Mouse (Mus musculus): ENCODE results near the gene Rxrg.

- TF ChIP-seq ZNF384 (IDR thresholded peaks at IDR 0.05; ENCODE audit: low read depth, low read length) (no peak), CHD2 (IDR thresholded peaks at IDR 0.05; ENCODE audit: low read depth, low read length) (no peak), HCFC1 (IDR thresholded peaks at IDR 0.05; ENCODE audit: borderline replicate concordance, insufficient read depth, low read length) (no peak), ZC3H11A (IDR thresholded peaks at IDR 0.05; ENCODE audit: borderline replicate concordance, low read depth, low read length) (no peak)
Observed at GRCm38 (mm10) chr1:167672433-167672987, 74.3 kb downstream of the Rxrg start.
